Mouse (Mus musculus) CH12.LX (cell line): Measurements from ENCODE around the gene Pcp4l1. TPM values are rescaled to one million over a fixed set of nuclear protein-coding genes. Genes with fewer than 3 reads are reported as not detected.

Experiments
- DNase-seq: peaks from one replicate; pipeline ENCODE4 v3.0.0-alpha.2; 2013; ENCODE audit errors: extremely low read depth
- H3K27ac ChIP-seq: 2 replicates; pipeline ENCODE4 v1.5.1; 2012; ENCODE audit warnings: low read depth, mild to moderate bottlenecking, control low read depth, moderate library complexity; ENCODE audit not compliant: insufficient read depth
- H3K27me3 ChIP-seq: replicated peaks from 2 replicates; pipeline ENCODE3; 2012; ENCODE audit warnings: inconsistent platforms
- H3K36me3 ChIP-seq, 2 experiments: replicated peaks in 1 of 2; 2 replicates each; pipeline versions ENCODE3 to v1.6.1; 2012; ENCODE audit warnings: inconsistent platforms in 1 of 2, low read length in 1 of 2, mild to moderate bottlenecking in 1 of 2, mixed read lengths in 1 of 2, moderate library complexity in 1 of 2; ENCODE audit not compliant: control insufficient read depth in 1 of 2, insufficient read depth in 1 of 2
- H3K4me1 ChIP-seq, 2 experiments: 2 replicates each; pipeline ENCODE4 v1.6.1; 2012; ENCODE audit warnings: inconsistent platforms in 1 of 2, moderate library complexity in 1 of 2; ENCODE audit not compliant: insufficient read depth in 2 of 2, control insufficient read depth in 1 of 2
- H3K4me2 ChIP-seq: 2 replicates; pipeline ENCODE4 v1.6.1; 2012; ENCODE audit warnings: low read depth, mild to moderate bottlenecking, control low read depth; ENCODE audit not compliant: poor library complexity, insufficient read depth, severe bottlenecking
- H3K4me3 ChIP-seq, 3 experiments: fragments of 150-350 bp in 1 of 3; sonication (generic) in 1 of 3; replicated peaks in 1 of 3; 2 replicates each; pipeline versions ENCODE3 to v1.5.1; 2011 to 2012; ENCODE audit warnings: low read depth in 2 of 3, low read length in 2 of 3, mild to moderate bottlenecking in 2 of 3, moderate library complexity in 2 of 3, control low read depth in 1 of 3, improper control_type of control experiment in 1 of 3, inconsistent platforms in 1 of 3, mixed read lengths in 1 of 3; ENCODE audit not compliant: poor library complexity in 1 of 3
- H3K79me2 ChIP-seq: replicated peaks from 2 replicates; pipeline ENCODE4 v1.6.1; 2012; ENCODE audit warnings: mild to moderate bottlenecking, moderate library complexity; ENCODE audit not compliant: control insufficient read depth, poor library complexity, insufficient read depth, severe bottlenecking; ENCODE audit errors: extremely low read depth
- H3K9ac ChIP-seq: 2 replicates; pipeline ENCODE4 v1.6.1; 2012; ENCODE audit warnings: low read depth, mild to moderate bottlenecking, control low read depth, moderate library complexity; ENCODE audit not compliant: insufficient read depth
- H3K9me3 ChIP-seq: replicated peaks from 2 replicates; pipeline ENCODE3; 2012; ENCODE audit warnings: low read length, inconsistent platforms, mixed read lengths
- BHLHE40 ChIP-seq: IDR thresholded peaks from 2 replicates; pipeline ENCODE4 v1.6.1; 2011; ENCODE audit warnings: mild to moderate bottlenecking, low read depth, low read length, improper control_type of control experiment
- CHD2 ChIP-seq: IDR thresholded peaks from 2 replicates; pipeline ENCODE4 v1.6.1; 2011; ENCODE audit warnings: low read length, improper control_type of control experiment
- CTCF ChIP-seq, 2 experiments: IDR thresholded peaks in 1 of 2; conservative IDR thresholded peaks in 1 of 2; 2 replicates each; pipeline ENCODE4 v1.5.1; 2011 to 2012; ENCODE audit warnings: low read depth in 2 of 2, low read length in 2 of 2, improper control_type of control experiment in 1 of 2, inconsistent platforms in 1 of 2, mild to moderate bottlenecking in 1 of 2, moderate library complexity in 1 of 2
- ELF1 ChIP-seq: IDR thresholded peaks from 2 replicates; pipeline ENCODE4 v1.6.1; 2014; ENCODE audit warnings: low read depth, mild to moderate bottlenecking, inconsistent platforms, low read length, improper control_type of control experiment
- EP300 ChIP-seq: IDR thresholded peaks from 2 replicates; pipeline ENCODE4 v1.6.1; 2011; ENCODE audit warnings: low read length, improper control_type of control experiment
- GABPA ChIP-seq: IDR thresholded peaks from 2 replicates; pipeline ENCODE4 v1.6.1; 2012; ENCODE audit warnings: low read depth, low read length, improper control_type of control experiment, inconsistent platforms; ENCODE audit not compliant: insufficient replicate concordance
- HCFC1 ChIP-seq: IDR thresholded peaks from 2 replicates; pipeline ENCODE4 v1.6.1; 2012; ENCODE audit warnings: low read depth, mild to moderate bottlenecking, inconsistent platforms, low read length, improper control_type of control experiment
- IRF4 ChIP-seq: IDR thresholded peaks from 2 replicates; pipeline ENCODE4 v1.6.1; 2014; ENCODE audit warnings: low read depth, mild to moderate bottlenecking, inconsistent platforms, low read length, improper control_type of control experiment
- JUN ChIP-seq: IDR thresholded peaks from 2 replicates; pipeline ENCODE4 v1.6.1; 2011; ENCODE audit warnings: low read depth, mild to moderate bottlenecking, low read length, improper control_type of control experiment, moderate library complexity; ENCODE audit not compliant: insufficient read depth
- JUND ChIP-seq: conservative IDR thresholded peaks from 2 replicates; pipeline ENCODE4 v1.6.1; 2011; ENCODE audit warnings: low read depth, low read length, improper control_type of control experiment
- KAT2A ChIP-seq: IDR thresholded peaks from 2 replicates; pipeline ENCODE4 v1.6.1; 2012; ENCODE audit warnings: low read length, improper control_type of control experiment, inconsistent platforms; ENCODE audit not compliant: insufficient replicate concordance
- MAX ChIP-seq: IDR thresholded peaks from 2 replicates; pipeline ENCODE4 v1.6.1; 2011; ENCODE audit warnings: low read length, improper control_type of control experiment
- MAZ ChIP-seq: IDR thresholded peaks from 2 replicates; pipeline ENCODE4 v1.6.1; 2012; ENCODE audit warnings: low read depth, mild to moderate bottlenecking, inconsistent platforms, low read length, improper control_type of control experiment, moderate library complexity
- MEF2A ChIP-seq: IDR thresholded peaks from 2 replicates; pipeline ENCODE4 v1.6.1; 2014; ENCODE audit warnings: low read depth, mild to moderate bottlenecking, inconsistent platforms, low read length, improper control_type of control experiment, borderline replicate concordance
- MYC ChIP-seq: IDR thresholded peaks from 2 replicates; pipeline ENCODE4 v1.6.1; 2011; ENCODE audit warnings: low read depth, mild to moderate bottlenecking, improper control_type of control experiment, low read length
- NELFE ChIP-seq: IDR thresholded peaks from 2 replicates; pipeline ENCODE4 v1.6.1; 2011; ENCODE audit warnings: low read depth, low read length, improper control_type of control experiment
- PAX5 ChIP-seq: IDR thresholded peaks from 2 replicates; pipeline ENCODE4 v1.6.1; 2012; ENCODE audit warnings: low read length, inconsistent platforms, mixed read lengths
- RAD21 ChIP-seq: IDR thresholded peaks from 2 replicates; pipeline ENCODE4 v1.6.1; 2011; ENCODE audit warnings: low read depth, mild to moderate bottlenecking, low read length, improper control_type of control experiment, moderate library complexity
- SIN3A ChIP-seq: IDR thresholded peaks from 2 replicates; pipeline ENCODE4 v1.6.1; 2012; ENCODE audit warnings: low read length, improper control_type of control experiment, inconsistent platforms
- SMC3 ChIP-seq: IDR thresholded peaks from 2 replicates; pipeline ENCODE4 v1.6.1; 2011; ENCODE audit warnings: low read depth, low read length, improper control_type of control experiment
- TBP ChIP-seq: conservative IDR thresholded peaks from 2 replicates; pipeline ENCODE4 v1.6.1; 2011; ENCODE audit warnings: low read depth, low read length, improper control_type of control experiment
- TCF12 ChIP-seq: IDR thresholded peaks from 2 replicates; pipeline ENCODE4 v1.6.1; 2014; ENCODE audit warnings: low read depth, mild to moderate bottlenecking, inconsistent platforms, low read length, improper control_type of control experiment
- USF1 ChIP-seq: IDR thresholded peaks from 2 replicates; pipeline ENCODE4 v1.6.1; 2014; ENCODE audit warnings: low read depth, mild to moderate bottlenecking, inconsistent platforms, low read length, improper control_type of control experiment
- USF2 ChIP-seq: conservative IDR thresholded peaks from 2 replicates; pipeline ENCODE4 v1.6.1; 2011; ENCODE audit warnings: low read depth, low read length, improper control_type of control experiment
- dilution Hi-C: fragments of 300-500 bp; cut with MboI; formaldehyde crosslinking; loops from 2 replicates; pipeline ENCODE4 v1.14.3; 2020; ENCODE audit warnings: low sequenced_read_pairs; ENCODE audit not compliant: extremely low pct_unique_long_range_greater_than_20kb, extremely low pct_ligation_motif_present
- in situ Hi-C: fragments of 300-500 bp; cut with MboI; formaldehyde crosslinking; loops from 3 replicates; pipeline ENCODE4 v1.14.3; 2019; ENCODE audit warnings: low sequenced_read_pairs, low pct_ligation_motif_present, low pct_unique_long_range_greater_than_20kb, mixed read lengths
- polyA plus RNA-seq: library from polyadenylated mRNA; unstranded; fragments of >175 nt; gene quantifications from 2 replicates; pipeline ENCODE4 v1.2.1, GENCODE M21; 2012; ENCODE audit warnings: low read depth; ENCODE audit not compliant: insufficient read length
- total RNA-seq, 2 experiments: library from RNA; depleted of rRNA; stranded (reverse); fragments of 300-350 nt in 1 of 2; fragments of >200 nt in 1 of 2; gene quantifications; 2 replicates each; pipeline ENCODE4 v1.2.3; 2012 to 2014

The Pcp4l1 gene
- total and polyA plus RNA-seq, 3 experiments = not detected

DNA sequence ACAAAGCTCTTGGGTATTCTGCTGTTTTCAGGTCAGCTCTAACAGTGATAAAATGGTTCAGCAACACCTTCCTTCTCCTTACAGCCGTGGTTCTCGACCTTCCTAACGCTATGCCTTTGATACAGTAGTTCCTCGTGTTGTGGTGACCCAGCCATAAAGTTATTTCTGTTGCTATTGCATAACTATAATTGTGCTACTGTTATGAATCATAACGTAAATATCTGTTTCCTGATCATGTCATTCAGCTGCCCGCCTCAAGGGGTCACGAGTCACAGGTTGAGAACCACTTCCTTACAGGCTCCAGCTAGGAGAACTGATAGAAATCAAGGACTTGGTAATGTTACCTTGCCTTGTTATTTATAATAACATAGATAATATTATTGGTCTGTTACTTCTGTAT is 11.8 kb downstream of the Pcp4l1 start:
- H3K27me3 ChIP-seq = no peaks in the 10 kb centered on the region
- no peak overlapping the region for H3K9ac ChIP-seq
- dilution Hi-C loops = no loop called here
- in situ Hi-C loops = no loop called here
- no peak overlapping the region for H3K4me3 ChIP-seq
- no peaks in the 10 kb centered on the region for H3K36me3 ChIP-seq
- no peak; the same call in 1 of the 2 replicates for TF ChIP-seq NELFE
- peak; percentile 60 for TF ChIP-seq ELF1
- peak; percentile 36 to 61 for TF ChIP-seq CTCF (conservative IDR thresholded peaks at IDR 0.05 in 1 of 2, IDR thresholded peaks at IDR 0.05 in 1 of 2; ENCODE audit: low read depth in 2 of 2, low read length in 2 of 2)
- TF ChIP-seq SMC3 = peak; percentile 24; the same call in 1 of the 2 replicates
- 0 out of 2 replicates have a peak, but pooled peaks have one; percentile 15 for TF ChIP-seq SIN3A
- no peak for TF ChIP-seq HCFC1
- no peak for TF ChIP-seq GABPA
- peak; percentile 91 for TF ChIP-seq IRF4
- TF ChIP-seq PAX5 = no peak
- TF ChIP-seq MAX = peak; percentile 53; the same call in 1 of the 2 replicates
- TF ChIP-seq JUN = peak; percentile 79
- peak; percentile 71 for TF ChIP-seq EP300
- TF ChIP-seq MEF2A = peak; percentile 74
- peak; percentile 74 for TF ChIP-seq BHLHE40
- peak; percentile 92 for TF ChIP-seq JUND
- no peak for TF ChIP-seq USF1
- peak; percentile 27 for TF ChIP-seq RAD21
- TF ChIP-seq TBP = no peak
- TF ChIP-seq TCF12 = no peak
- peak; percentile 63; the same call in 1 of the 2 replicates for TF ChIP-seq MYC
- TF ChIP-seq KAT2A = no peak
- no peak overlapping the region for H3K27ac ChIP-seq
- no peaks in the 10 kb centered on the region for H3K9me3 ChIP-seq
- H3K4me1 ChIP-seq = peaks cover 8 to 15% of the 10 kb centered on the region in 2 experiments
- peak; percentile 73 for DNase-seq
- H3K79me2 ChIP-seq = no peaks in the 10 kb centered on the region
- peak overlapping the region; percentile 47 for H3K4me2 ChIP-seq

DNA sequence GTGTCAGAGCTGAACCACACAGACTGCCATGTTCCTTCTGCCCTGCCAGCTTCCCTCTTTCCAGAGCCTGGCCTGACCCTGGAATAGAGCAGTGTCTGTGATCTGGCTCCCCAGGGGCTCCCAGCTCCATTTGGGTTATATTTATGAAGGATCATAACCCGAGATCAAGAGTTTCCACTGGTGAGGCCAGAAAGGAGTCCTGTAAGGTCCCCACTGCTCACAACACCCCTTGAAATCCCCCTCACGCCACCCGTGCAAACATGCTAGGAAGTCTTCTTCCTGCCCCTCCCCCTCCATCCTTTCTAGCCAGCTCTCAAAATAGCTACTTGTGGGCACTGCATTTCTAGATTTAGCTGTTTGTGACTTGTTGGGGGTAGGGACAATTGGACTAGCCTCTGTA is 12.4 kb downstream of the Pcp4l1 start:
- Histone ChIP-seq H3K27me3 (no peaks in the 10 kb centered on the region), H3K4me3 (no peak overlapping the region), H3K4me2 (peak overlapping the region; percentile 2; the same call in 1 of the 2 replicates), H3K79me2 (no peaks in the 10 kb centered on the region)
- TF ChIP-seq MAZ (0 out of 2 replicates have a peak, but pooled peaks have one; percentile 10), USF2 (no peak), MEF2A (peak; percentile 82; the same call in 1 of the 2 replicates), MAX (no peak), CHD2 (peak; percentile 34; the same call in 1 of the 2 replicates), BHLHE40 (peak; percentile 44; the same call in 1 of the 2 replicates), MYC (no peak), CTCF (conservative IDR thresholded peaks at IDR 0.05 in 1 of 2, IDR thresholded peaks at IDR 0.05 in 1 of 2; ENCODE audit: low read depth in 2 of 2, low read length in 2 of 2) (no peak)
- TF ChIP-seq, all 38 proteins: peak for 4
- in situ Hi-C loops = no loop called here
- peak; percentile 31 for DNase-seq
- no peak overlapping the region for H3K27ac ChIP-seq
- H3K9ac ChIP-seq = no peak overlapping the region
- H3K4me1 ChIP-seq = peaks cover 8 to 15% of the 10 kb centered on the region in 2 experiments
- H3K9me3 ChIP-seq = no peaks in the 10 kb centered on the region
- dilution Hi-C loops = no loop called here
- H3K36me3 ChIP-seq = no peaks in the 10 kb centered on the region
